Mouse (Mus musculus) heart, adult 2 months (tissue): Measurements from ENCODE around the gene Fbxo42.

Source experiments
- CTCF ChIP-seq: fragments of 200-600 bp; IDR thresholded peaks from 2 replicates; pipeline ENCODE4 v1.8.1; 2022; ENCODE audit warnings: antibody characterized with exemption, mild to moderate bottlenecking, moderate library complexity
- POLR2A ChIP-seq: fragments of 200-500 bp; IDR thresholded peaks from 2 replicates; pipeline ENCODE4 v1.6.1; 2011; ENCODE audit warnings: mild to moderate bottlenecking, low read depth, low read length, control low read depth; ENCODE audit not compliant: insufficient read depth

DNA sequence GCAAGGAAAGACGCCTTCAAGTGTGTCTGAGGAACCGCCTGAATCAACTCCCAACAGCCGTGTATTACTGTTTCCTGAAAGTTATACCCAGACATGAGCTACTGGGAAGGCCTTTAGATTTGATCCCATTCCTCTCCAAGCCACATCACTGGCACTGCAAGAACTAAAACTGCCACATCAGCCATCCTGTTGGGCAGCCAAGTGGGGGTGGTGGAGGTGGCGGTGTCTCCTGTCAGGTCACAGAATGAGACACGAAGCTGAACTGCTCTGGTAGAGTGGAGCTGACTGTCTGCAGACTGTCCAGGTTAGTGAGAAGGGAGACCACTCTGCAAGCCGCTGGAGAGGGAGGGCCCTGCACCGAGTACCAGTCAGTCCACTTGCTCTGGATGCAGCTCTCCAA, 25.1 kb upstream of the Fbxo42 start:
- TF ChIP-seq CTCF (no peak), POLR2A (no peak)
